Mouse (Mus musculus) ES-Bruce4 (cell line): ENCODE data around the gene D430019H16Rik. TPM values are rescaled to one million over a fixed set of nuclear protein-coding genes. Genes with fewer than 3 reads are reported as not detected.

Experiments used
- H3K27ac ChIP-seq: 2 replicates; pipeline ENCODE4 v1.5.1; 2012; ENCODE audit warnings: low read length, inconsistent platforms; ENCODE audit not compliant: insufficient read depth
- H3K27me3 ChIP-seq: 2 replicates; pipeline ENCODE4 v1.6.1; 2012; ENCODE audit warnings: mild to moderate bottlenecking, low read length, inconsistent platforms; ENCODE audit not compliant: control insufficient read depth, poor library complexity, insufficient read depth, severe bottlenecking
- H3K36me3 ChIP-seq: 2 replicates; pipeline ENCODE4 v1.6.1; 2012; ENCODE audit warnings: inconsistent platforms, mild to moderate bottlenecking, low read length, moderate library complexity; ENCODE audit not compliant: control insufficient read depth, poor library complexity, insufficient read depth, severe bottlenecking
- H3K4me1 ChIP-seq: one replicate; pipeline ENCODE4 v1.8.1; 2011; ENCODE audit warnings: low read length; ENCODE audit not compliant: control insufficient read depth, insufficient read depth
- H3K4me3 ChIP-seq: 2 replicates; pipeline ENCODE4 v1.5.1; 2011; ENCODE audit warnings: low read depth, mild to moderate bottlenecking, low read length
- H3K9ac ChIP-seq: 2 replicates; pipeline ENCODE4 v1.6.1; 2012; ENCODE audit warnings: low read depth, mild to moderate bottlenecking, inconsistent platforms; ENCODE audit not compliant: poor library complexity, severe bottlenecking
- H3K9me3 ChIP-seq: replicated peaks from 2 replicates; pipeline ENCODE4 v1.6.1; 2012; ENCODE audit warnings: mild to moderate bottlenecking, low read length, inconsistent platforms; ENCODE audit not compliant: control insufficient read depth, poor library complexity, insufficient read depth, severe bottlenecking
- CTCF ChIP-seq: IDR thresholded peaks from one replicate; pipeline ENCODE4 v1.8.1; 2011; ENCODE audit warnings: low read depth, low read length
- EP300 ChIP-seq: IDR thresholded peaks from 2 replicates; pipeline ENCODE4 v1.6.1; 2011; ENCODE audit warnings: low read depth, low read length; ENCODE audit not compliant: insufficient read depth
- POLR2A ChIP-seq: IDR thresholded peaks from one replicate; pipeline ENCODE4 v1.8.1; 2011; ENCODE audit warnings: low read length; ENCODE audit not compliant: insufficient read depth
- polyA plus RNA-seq: library from polyadenylated mRNA; stranded (reverse); fragments of >200 nt; gene quantifications from 2 replicates; pipeline ENCODE4 v1.2.4, GENCODE M21; 2011; ENCODE audit warnings: low read depth; ENCODE audit not compliant: missing spikeins, insufficient read depth, insufficient read length

The D430019H16Rik gene
- polyA plus RNA-seq, 1 experiment: 1.1 TPM

GRCm38 (mm10) chr12:105494796-105495195, 41.1 kb downstream of the D430019H16Rik start:
- Histone ChIP-seq H3K27ac (no peak overlapping the region), H3K9ac (no peak overlapping the region), H3K4me3 (no peak overlapping the region), H3K9me3 (no peaks in the 10 kb centered on the region), H3K27me3 (no peaks in the 10 kb centered on the region), H3K36me3 (no peaks in the 10 kb centered on the region), H3K4me1 (no peaks in the 10 kb centered on the region)
- no peak for TF ChIP-seq CTCF
- no peak for TF ChIP-seq POLR2A
- TF ChIP-seq EP300: no peak

- Histone ChIP-seq H3K9me3 (no peaks in the 10 kb centered on the region), H3K36me3 (no peaks in the 10 kb centered on the region), H3K27ac (no peak overlapping the region), H3K4me1 (no peaks in the 10 kb centered on the region), H3K9ac (no peak overlapping the region), H3K27me3 (no peaks in the 10 kb centered on the region), H3K4me3 (no peak overlapping the region)
- TF ChIP-seq EP300: no peak
- TF ChIP-seq POLR2A: no peak
- peak; percentile 80 for TF ChIP-seq CTCF
Observed at GRCm38 (mm10) chr12:105497894-105498293, 44.2 kb downstream of the D430019H16Rik start.

GRCm38 (mm10) chr12:105498423-105498822, 44.8 kb downstream of the D430019H16Rik start:
- H3K27me3 ChIP-seq: no peaks in the 10 kb centered on the region
- H3K27ac ChIP-seq: no peak overlapping the region
- TF ChIP-seq CTCF: no peak
- no peak for TF ChIP-seq EP300
- TF ChIP-seq POLR2A: no peak
- H3K9ac ChIP-seq: no peak overlapping the region
- no peak overlapping the region for H3K4me3 ChIP-seq
- no peaks in the 10 kb centered on the region for H3K36me3 ChIP-seq
- H3K4me1 ChIP-seq: no peaks in the 10 kb centered on the region
- H3K9me3 ChIP-seq: no peaks in the 10 kb centered on the region

GRCm38 (mm10) chr12:105498842-105499241, 45.2 kb downstream of the D430019H16Rik start:
- H3K4me1 ChIP-seq: no peaks in the 10 kb centered on the region
- no peak overlapping the region for H3K27ac ChIP-seq
- H3K27me3 ChIP-seq: no peaks in the 10 kb centered on the region
- TF ChIP-seq POLR2A (no peak), EP300 (no peak)
- no peaks in the 10 kb centered on the region for H3K9me3 ChIP-seq
- no peak overlapping the region for H3K4me3 ChIP-seq
- no peak overlapping the region for H3K9ac ChIP-seq
- no peaks in the 10 kb centered on the region for H3K36me3 ChIP-seq

GRCm38 (mm10) chr12:105500940-105501339, 47.3 kb downstream of the D430019H16Rik start:
- TF ChIP-seq EP300 (no peak), POLR2A (no peak), CTCF (no peak)
- no peaks in the 10 kb centered on the region for H3K36me3 ChIP-seq
- H3K9me3 ChIP-seq: no peaks in the 10 kb centered on the region
- H3K27me3 ChIP-seq: no peaks in the 10 kb centered on the region
- no peak overlapping the region for H3K4me3 ChIP-seq
- no peak overlapping the region for H3K9ac ChIP-seq
- no peak overlapping the region for H3K27ac ChIP-seq
- H3K4me1 ChIP-seq: no peaks in the 10 kb centered on the region

GRCm38 (mm10) chr12:105504736-105505135, 51.1 kb downstream of the D430019H16Rik start:
- TF ChIP-seq CTCF: peak; percentile 53
- TF ChIP-seq EP300: no peak
- no peaks in the 10 kb centered on the region for H3K9me3 ChIP-seq
- no peaks in the 10 kb centered on the region for H3K36me3 ChIP-seq
- H3K27ac ChIP-seq: no peak overlapping the region
- H3K4me1 ChIP-seq: no peaks in the 10 kb centered on the region
- H3K27me3 ChIP-seq: no peaks in the 10 kb centered on the region
- no peak overlapping the region for H3K9ac ChIP-seq
- H3K4me3 ChIP-seq: no peak overlapping the region
